Mouse (Mus musculus) E14TG2a.4 (cell line): ENCODE measurements around the gene Zc2hc1c.

Experiments
- CTCF ChIP-seq: conservative IDR thresholded peaks from 2 replicates; pipeline ENCODE4 v1.5.1; 2014; ENCODE audit warnings: low read length
- NANOG ChIP-seq: IDR thresholded peaks from 2 replicates; pipeline ENCODE4 v1.6.1; 2014; ENCODE audit warnings: borderline replicate concordance, low read length, mixed read lengths

DNA sequence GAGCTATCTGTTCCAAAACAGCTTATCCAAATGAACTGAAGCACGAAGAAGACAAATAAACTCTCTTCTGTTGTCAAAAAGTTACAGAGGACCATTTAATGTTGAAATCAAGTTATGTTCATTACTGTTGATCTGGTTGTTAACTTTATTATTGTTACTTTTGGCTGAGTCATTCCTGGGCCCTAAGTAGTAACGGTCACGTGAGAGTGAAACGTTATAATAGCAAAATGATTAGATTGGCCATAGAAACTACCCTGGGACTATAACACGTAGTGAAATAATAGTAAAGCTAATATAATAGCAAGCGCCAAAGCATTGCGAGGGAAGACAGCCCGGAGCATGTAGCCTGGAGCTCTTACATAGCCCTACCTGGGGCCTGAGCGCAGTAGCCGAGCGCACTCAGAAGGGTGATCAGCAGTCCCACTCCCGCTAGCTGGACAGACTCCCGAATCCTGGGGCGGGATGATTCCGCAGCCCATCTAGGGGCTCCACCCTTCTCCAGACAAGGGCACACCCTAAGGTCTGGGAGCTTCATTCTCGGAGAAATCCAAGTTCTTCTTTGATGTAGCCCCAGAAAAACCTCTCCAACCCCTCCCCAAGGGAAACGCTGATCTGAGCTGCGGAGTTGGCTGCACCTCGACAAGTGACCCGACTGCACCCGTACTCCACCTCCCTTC is 444 bp upstream of the Zc2hc1c start, which contains the start of gene Acyp1:
- TF ChIP-seq CTCF (no peak), NANOG (no peak)
